Mouse (Mus musculus): ENCODE measurements at regions not wholly inside any gene's neighbourhood (a gene's known extent, or its start where the extent isn't known, plus 50 kb on each side); places are given as distances from the start of the nearest gene placed in this dataset.

- no peak for TF ChIP-seq POLR2A (IDR thresholded peaks at IDR 0.05; ENCODE audit: insufficient read depth, low read depth, low read length)
- no peak for TF ChIP-seq CTCF (IDR thresholded peaks at IDR 0.05; ENCODE audit: insufficient read depth, low read depth, low read length)
Measured at GRCm38 (mm10) chr17:82909189-82909588, 305.9 kb upstream of the Pkdcc start.

Data from olfactory bulb, adult 2 months (tissue).